Mouse (Mus musculus): Measurements from ENCODE around the gene Slc2a2. TPM values are rescaled to one million over a fixed set of nuclear protein-coding genes. Genes with fewer than 3 reads are reported as not detected.

Gene Slc2a2
- polyA plus RNA-seq, 1 experiment from 2014 or later, result 106 TPM

DNA sequence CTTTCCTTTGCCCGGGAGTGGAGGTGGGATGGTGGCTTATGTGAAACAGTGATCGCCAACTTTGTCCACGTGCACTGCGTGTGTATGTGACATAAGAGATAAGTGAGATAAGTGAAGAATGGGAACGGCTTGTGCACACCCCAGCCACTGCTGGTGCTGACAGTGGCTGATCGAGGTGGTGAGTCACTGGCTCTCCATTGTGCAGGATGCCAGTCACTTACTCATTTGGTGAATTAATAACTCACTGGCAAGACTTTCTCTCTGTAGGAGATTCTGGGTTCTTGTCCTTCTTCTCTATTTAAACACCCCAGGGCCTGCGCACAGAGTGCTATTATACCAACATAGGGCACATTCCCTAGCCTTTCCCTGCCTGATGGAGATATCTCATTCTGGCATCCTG lies 24.1 kb downstream of the Slc2a2 start:
- WGBS, result 29% methylated on average over 7 of the region's 7 CpGs
- no peak overlapping the region for H3K4me2 ChIP-seq (replicated peaks; ENCODE audit: low read depth)
- 0 out of 2 replicates have a peak, but pooled peaks cover 3% of the 10 kb centered on the region for H3K4me1 ChIP-seq (replicated peaks; ENCODE audit: control insufficient read depth, insufficient read depth, low read length)
- no peak for TF ChIP-seq CTCF (IDR thresholded peaks at IDR 0.05; ENCODE audit: low read depth)
- peak; percentile 91 for ATAC-seq
- H3K27ac ChIP-seq (ENCODE audit: low read depth, low read length), result peak overlapping the region; percentile 60; the same call in 1 of the 2 replicates
- H3K27me3 ChIP-seq (replicated peaks; ENCODE audit: control insufficient read depth, insufficient read depth, low read length), result no peaks in the 10 kb centered on the region
- no peak overlapping the region for H3K4me3 ChIP-seq (ENCODE audit: low read depth, low read length)
- 0 out of 2 replicates have a peak, but pooled peaks cover 5% of the 10 kb centered on the region for H3K36me3 ChIP-seq (ENCODE audit: control insufficient read depth, insufficient read depth)
- H3K9me3 ChIP-seq (ENCODE audit: control insufficient read depth), result no peaks in the 10 kb centered on the region
- H3K9ac ChIP-seq (ENCODE audit: low read depth, low read length), result no peak overlapping the region

DNA sequence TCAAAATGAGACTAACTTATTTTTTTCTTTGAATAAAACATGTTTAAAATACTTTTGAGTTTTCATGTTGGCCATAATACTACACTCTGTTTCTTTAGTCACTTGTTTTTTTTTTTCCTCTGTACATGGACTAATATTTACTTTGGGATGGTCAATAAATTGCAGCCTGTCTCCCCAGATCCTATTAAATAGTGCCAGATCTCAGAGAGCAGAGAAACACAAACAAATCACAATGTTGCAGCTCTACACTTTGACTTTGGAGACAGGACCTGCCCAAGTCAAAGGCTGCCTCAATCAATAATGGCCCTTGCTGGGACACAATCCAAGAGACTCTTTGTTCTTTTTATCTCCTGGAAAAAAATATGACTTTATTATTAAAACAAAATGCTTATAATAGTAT lies 24.8 kb downstream of the Slc2a2 start:
- H3K27me3 ChIP-seq (replicated peaks; ENCODE audit: control insufficient read depth, insufficient read depth, low read length), result no peaks in the 10 kb centered on the region
- H3K4me3 ChIP-seq (ENCODE audit: low read depth, low read length), result no peak overlapping the region
- H3K36me3 ChIP-seq (ENCODE audit: control insufficient read depth, insufficient read depth), result 0 out of 2 replicates have a peak, but pooled peaks cover 5% of the 10 kb centered on the region
- H3K9me3 ChIP-seq (ENCODE audit: control insufficient read depth), result no peaks in the 10 kb centered on the region
- 0 out of 2 replicates have a peak, but pooled peaks cover 3% of the 10 kb centered on the region for H3K4me1 ChIP-seq (replicated peaks; ENCODE audit: control insufficient read depth, insufficient read depth, low read length)
- ATAC-seq, result no peak
- no peak overlapping the region for H3K27ac ChIP-seq (ENCODE audit: low read depth, low read length)
- no peak for TF ChIP-seq CTCF (IDR thresholded peaks at IDR 0.05; ENCODE audit: low read depth)
- no peak overlapping the region for H3K9ac ChIP-seq (ENCODE audit: low read depth, low read length)
- H3K4me2 ChIP-seq (replicated peaks; ENCODE audit: low read depth), result no peak overlapping the region

DNA sequence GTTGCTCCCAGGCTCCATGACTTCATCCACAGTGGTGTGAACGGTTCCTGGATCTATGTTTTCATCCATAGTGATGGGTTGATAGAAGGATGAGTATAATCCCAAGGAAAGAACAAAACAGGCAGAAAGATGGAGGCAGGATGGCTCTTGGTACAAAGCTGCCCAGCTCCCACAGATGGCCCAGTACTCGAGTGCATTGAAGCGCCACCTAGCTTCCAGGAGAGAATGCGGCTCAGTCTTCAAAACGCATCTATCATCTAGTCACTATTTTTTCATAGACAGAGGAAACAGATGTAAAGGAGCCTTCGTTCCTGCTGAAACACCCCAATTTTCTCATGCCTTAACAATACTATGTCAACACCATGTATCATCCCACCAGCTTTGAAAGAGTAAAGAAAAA lies 25.8 kb downstream of the Slc2a2 start:
- H3K4me2 ChIP-seq (replicated peaks; ENCODE audit: low read depth), result no peak overlapping the region
- no peak overlapping the region for H3K9ac ChIP-seq (ENCODE audit: low read depth, low read length)
- H3K27me3 ChIP-seq (replicated peaks; ENCODE audit: control insufficient read depth, insufficient read depth, low read length), result no peaks in the 10 kb centered on the region
- H3K9me3 ChIP-seq (ENCODE audit: control insufficient read depth), result no peaks in the 10 kb centered on the region
- H3K4me1 ChIP-seq (replicated peaks; ENCODE audit: control insufficient read depth, insufficient read depth, low read length), result 0 out of 2 replicates have a peak, but pooled peaks cover 3% of the 10 kb centered on the region
- peak; percentile 61 for TF ChIP-seq CTCF (IDR thresholded peaks at IDR 0.05; ENCODE audit: low read depth)
- 71% methylated on average over 6 of the region's 6 CpGs for WGBS
- no peak overlapping the region for H3K27ac ChIP-seq (ENCODE audit: low read depth, low read length)
- no peak for ATAC-seq
- no peak overlapping the region for H3K4me3 ChIP-seq (ENCODE audit: low read depth, low read length)
- 0 out of 2 replicates have a peak, but pooled peaks cover 5% of the 10 kb centered on the region for H3K36me3 ChIP-seq (ENCODE audit: control insufficient read depth, insufficient read depth)

GRCm38 (mm10) chr3:28725203-28725602 lies 27.5 kb downstream of the Slc2a2 start:
- WGBS, result 50% methylated on average over 13 of the region's 13 CpGs
- no peak for TF ChIP-seq CTCF (IDR thresholded peaks at IDR 0.05; ENCODE audit: low read depth)
- ATAC-seq, result peak; percentile 30; the same call in 1 of the 2 replicates

GRCm38 (mm10) chr3:28726356-28726755 lies 28.7 kb downstream of the Slc2a2 start:
- Histone ChIP-seq H3K4me2 (replicated peaks; ENCODE audit: low read depth) (no peak overlapping the region), H3K27ac (ENCODE audit: low read depth, low read length) (no peak overlapping the region), H3K36me3 (ENCODE audit: control insufficient read depth, insufficient read depth) (no peaks in the 10 kb centered on the region), H3K9me3 (ENCODE audit: control insufficient read depth) (no peaks in the 10 kb centered on the region), H3K27me3 (replicated peaks; ENCODE audit: control insufficient read depth, insufficient read depth, low read length) (no peaks in the 10 kb centered on the region), H3K4me3 (ENCODE audit: low read depth, low read length) (no peak overlapping the region), H3K9ac (ENCODE audit: low read depth, low read length) (no peak overlapping the region), H3K4me1 (replicated peaks; ENCODE audit: control insufficient read depth, insufficient read depth, low read length) (0 out of 2 replicates have a peak, but pooled peaks cover 3% of the 10 kb centered on the region)
- ATAC-seq, result no peak
- WGBS, result 95% methylated on average over 7 of the region's 7 CpGs
- TF ChIP-seq CTCF (IDR thresholded peaks at IDR 0.05; ENCODE audit: low read depth), result no peak

More at GRCm38 (mm10) chr3:28725203-28725602, 27.5 kb downstream of the Slc2a2 start:
- H3K4me2 ChIP-seq (replicated peaks; ENCODE audit: low read depth), result no peak overlapping the region
- no peak overlapping the region for H3K27ac ChIP-seq (ENCODE audit: low read depth, low read length)
- H3K36me3 ChIP-seq (ENCODE audit: control insufficient read depth, insufficient read depth), result no peaks in the 10 kb centered on the region
- H3K4me3 ChIP-seq (ENCODE audit: low read depth, low read length), result no peak overlapping the region
- H3K9me3 ChIP-seq (ENCODE audit: control insufficient read depth), result no peaks in the 10 kb centered on the region
- H3K4me1 ChIP-seq (replicated peaks; ENCODE audit: control insufficient read depth, insufficient read depth, low read length), result 0 out of 2 replicates have a peak, but pooled peaks cover 3% of the 10 kb centered on the region
- H3K27me3 ChIP-seq (replicated peaks; ENCODE audit: control insufficient read depth, insufficient read depth, low read length), result no peaks in the 10 kb centered on the region
- H3K9ac ChIP-seq (ENCODE audit: low read depth, low read length), result no peak overlapping the region

GRCm38 (mm10) chr3:28734712-28735111 lies 37.0 kb downstream of the Slc2a2 start:
- Histone ChIP-seq H3K4me1 (replicated peaks; ENCODE audit: control insufficient read depth, insufficient read depth, low read length) (no peaks in the 10 kb centered on the region), H3K4me2 (replicated peaks; ENCODE audit: low read depth) (no peak overlapping the region), H3K36me3 (ENCODE audit: control insufficient read depth, insufficient read depth) (no peaks in the 10 kb centered on the region), H3K27me3 (replicated peaks; ENCODE audit: control insufficient read depth, insufficient read depth, low read length) (no peaks in the 10 kb centered on the region), H3K9ac (ENCODE audit: low read depth, low read length) (no peak overlapping the region), H3K4me3 (ENCODE audit: low read depth, low read length) (no peak overlapping the region), H3K27ac (ENCODE audit: low read depth, low read length) (no peak overlapping the region), H3K9me3 (ENCODE audit: control insufficient read depth) (no peaks in the 10 kb centered on the region)
- TF ChIP-seq CTCF (IDR thresholded peaks at IDR 0.05; ENCODE audit: low read depth), result no peak
- ATAC-seq, result no peak
- WGBS, result 87% methylated on average over 2 of the region's 2 CpGs

Measured in intestine, postnatal 0 days (tissue).